Mouse (Mus musculus) cerebellum, adult 2 months (tissue): ENCODE data around the gene Dhx38.

Source experiments
- CTCF ChIP-seq: fragments of 200-500 bp; IDR thresholded peaks from 2 replicates; pipeline ENCODE4 v1.5.1; 2011; ENCODE audit warnings: low read depth, mild to moderate bottlenecking, control low read depth, low read length, moderate library complexity, borderline replicate concordance; ENCODE audit not compliant: insufficient read depth
- POLR2A ChIP-seq: fragments of 200-500 bp; IDR thresholded peaks from 2 replicates; pipeline ENCODE4 v1.6.1; 2011; ENCODE audit warnings: low read length, control low read depth, borderline replicate concordance; ENCODE audit not compliant: insufficient read depth

DNA sequence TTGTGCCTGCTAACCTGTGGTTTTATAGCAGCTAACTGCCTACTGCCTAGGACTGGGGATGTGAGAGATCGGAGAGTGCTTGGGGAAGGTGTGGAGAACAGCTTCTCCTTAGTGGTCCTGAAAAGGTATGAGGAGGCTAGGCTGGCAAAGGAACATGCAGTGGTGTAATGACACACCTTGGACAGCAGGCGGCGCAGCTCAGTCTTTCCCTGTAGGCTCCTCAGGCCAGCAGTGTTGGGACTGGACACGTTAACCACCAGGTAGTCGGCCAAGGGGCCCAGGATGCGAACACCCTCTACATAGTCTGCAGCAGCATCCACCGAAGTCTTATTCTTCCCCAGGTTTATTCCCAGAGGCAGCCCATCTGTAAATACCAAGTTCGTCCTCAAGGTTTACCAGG, 30.2 kb upstream of the Dhx38 start:
- TF ChIP-seq CTCF (peak; percentile 85), POLR2A (no peak)
